Mouse (Mus musculus) C2C12 (cell line): ENCODE data around the gene Olfr904. TPM values are rescaled to one million over a fixed set of nuclear protein-coding genes. Genes with fewer than 3 reads are reported as not detected.
"Not testable (repeated sequence)": the region's sequence is repeated elsewhere in the genome, so short reads cannot be mapped to it uniquely, and the experiment has no call there.

Source experiments
- H3K27me3 ChIP-seq: one replicate; pipeline ENCODE4 v1.6.1; 2011; ENCODE audit not compliant: control insufficient read depth, insufficient read depth, insufficient read length
- H3K36me3 ChIP-seq: one replicate; pipeline ENCODE4 v1.6.1; 2011; ENCODE audit not compliant: control insufficient read depth, insufficient read depth
- H3K4me3 ChIP-seq: one replicate; pipeline ENCODE4 v1.5.1; 2011; ENCODE audit warnings: mild to moderate bottlenecking, control low read depth; ENCODE audit not compliant: poor library complexity, insufficient read depth, severe bottlenecking
- H3K79me2 ChIP-seq: one replicate; pipeline ENCODE4 v1.6.1; 2011; ENCODE audit not compliant: control insufficient read depth, insufficient read depth
- H3K79me3 ChIP-seq: one replicate; pipeline ENCODE4 v1.6.1; 2011; ENCODE audit warnings: low read depth, control low read depth
- H3ac ChIP-seq: one replicate; pipeline ENCODE3; 2011; ENCODE audit warnings: low read depth; ENCODE audit not compliant: control insufficient read depth, insufficient read length
- CEBPB ChIP-seq: IDR thresholded peaks from one replicate; pipeline ENCODE4 v1.6.1; 2011; ENCODE audit warnings: low read depth, mild to moderate bottlenecking, control low read depth, moderate library complexity
- CTCF ChIP-seq: IDR thresholded peaks from one replicate; pipeline ENCODE4 v1.5.1; 2011; ENCODE audit not compliant: control insufficient read depth, insufficient read depth, insufficient read length
- FOSL1 ChIP-seq: IDR thresholded peaks from one replicate; pipeline ENCODE4 v1.8.0; 2011; ENCODE audit warnings: mild to moderate bottlenecking, low read length; ENCODE audit not compliant: poor library complexity, insufficient read depth, severe bottlenecking
- MAX ChIP-seq: IDR thresholded peaks from one replicate; pipeline ENCODE4 v1.6.1; 2011; ENCODE audit warnings: mild to moderate bottlenecking, control low read depth
- MYOD1 ChIP-seq: IDR thresholded peaks from one replicate; pipeline ENCODE4 v1.6.1; 2011; ENCODE audit warnings: low read depth; ENCODE audit not compliant: control insufficient read depth, insufficient read length
- MYOG ChIP-seq: IDR thresholded peaks from one replicate; pipeline ENCODE4 v1.6.1; 2011; ENCODE audit not compliant: control insufficient read depth, insufficient read length; ENCODE audit errors: extremely low read depth
- USF1 ChIP-seq: IDR thresholded peaks from one replicate; pipeline ENCODE4 v1.6.1; 2011; ENCODE audit warnings: low read depth, mild to moderate bottlenecking, control low read depth, moderate library complexity
- long read RNA-seq, 2 experiments: library from polyadenylated mRNA; unstranded; transcript quantifications; one replicate each; pipeline ENCODE4 v2.0.0; 2019 to 2020
- polyA plus RNA-seq: library from polyadenylated mRNA; unstranded; fragments of >200 nt; fragmentation: generic; extraction: Trizol; gene quantifications from one replicate; pipeline ENCODE4 v1.2.1, GENCODE M21; 2012; ENCODE audit warnings: missing spikeins

Gene Olfr904
- not detected for polyA plus RNA-seq
- long read RNA-seq, experiment 1 = 0 reads
- long read RNA-seq, experiment 2 = 0 reads

- Histone ChIP-seq H3K36me3 (no peaks in the 10 kb centered on the region), H3K79me3 (no peaks in the 10 kb centered on the region), H3K27me3 (no peaks in the 10 kb centered on the region), H3ac (no peak within 1 kb of the TSS), H3K4me3 (no peak within 1 kb of the TSS), H3K79me2 (no peaks in the 10 kb centered on the region)
- TF ChIP-seq USF1 (no peak), MYOD1 (no peak), FOSL1 (no peak), MYOG (no peak), CEBPB (no peak), MAX (no peak), CTCF (no peak)
These were observed at the start of gene Olfr904 for GRCm38 (mm10) chr9:38462844-38463243. Gene Olfr904 (plus strand): TSS chr9:38463144.

DNA sequence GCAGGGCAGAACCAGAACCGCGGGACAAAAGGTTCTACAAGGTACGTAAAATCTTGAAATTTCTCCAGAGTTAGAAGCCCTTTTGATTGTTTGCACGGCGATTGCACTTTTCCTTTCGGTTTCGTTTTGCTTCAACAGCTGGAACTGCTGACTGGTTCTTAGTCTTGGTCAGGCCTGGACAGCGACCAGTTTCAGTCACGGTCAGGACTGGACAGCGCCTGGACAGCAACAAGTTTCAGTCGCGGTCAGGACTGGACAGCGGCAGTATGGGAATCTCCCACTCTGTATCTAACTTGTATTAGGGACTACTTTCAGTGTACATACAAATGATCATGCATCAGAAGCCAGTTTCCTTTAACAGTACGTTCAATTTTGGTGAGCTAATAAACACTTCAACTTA is 49.4 kb upstream of the Olfr904 start:
- not testable (repeated sequence) for H3K79me3 ChIP-seq, H3ac ChIP-seq, H3K27me3 ChIP-seq, H3K79me2 ChIP-seq, H3K36me3 ChIP-seq, H3K4me3 ChIP-seq

DNA sequence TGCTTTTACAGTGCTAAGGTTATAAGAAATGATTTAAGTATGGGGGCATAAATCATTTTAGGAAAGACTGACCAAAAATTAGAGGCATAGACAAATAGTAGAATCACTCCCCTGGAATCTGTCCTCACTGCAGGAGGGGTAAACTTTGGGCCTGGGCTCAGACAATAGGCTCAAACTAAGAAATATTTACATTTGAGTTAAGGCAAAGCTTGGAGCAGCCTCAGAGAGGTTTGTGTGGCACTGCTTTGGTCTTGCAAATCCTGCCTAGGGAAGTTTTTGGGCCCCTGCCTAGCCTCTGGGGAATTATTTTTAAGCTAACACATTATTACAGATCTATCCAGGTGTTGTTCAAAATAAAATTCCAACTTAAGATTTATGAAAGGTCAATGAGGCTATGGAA is 39.1 kb upstream of the Olfr904 start:
- H3K4me3 ChIP-seq = no peak overlapping the region
- no peaks in the 10 kb centered on the region for H3K27me3 ChIP-seq
- no peak overlapping the region for H3ac ChIP-seq
- TF ChIP-seq MYOG (no peak), CEBPB (no peak), FOSL1 (no peak), MAX (no peak), MYOD1 (no peak), USF1 (no peak), CTCF (no peak)
- H3K79me2 ChIP-seq = no peaks in the 10 kb centered on the region
- no peaks in the 10 kb centered on the region for H3K36me3 ChIP-seq
- no peaks in the 10 kb centered on the region for H3K79me3 ChIP-seq

- H3ac ChIP-seq = no peak overlapping the region
- H3K79me2 ChIP-seq = no peaks in the 10 kb centered on the region
- no peaks in the 10 kb centered on the region for H3K79me3 ChIP-seq
- H3K4me3 ChIP-seq = no peak overlapping the region
- no peaks in the 10 kb centered on the region for H3K27me3 ChIP-seq
- TF ChIP-seq MYOD1 (no peak), MAX (no peak), FOSL1 (no peak), CEBPB (no peak), CTCF (no peak), USF1 (no peak), MYOG (no peak)
- no peaks in the 10 kb centered on the region for H3K36me3 ChIP-seq
These were observed 35.9 kb upstream of the Olfr904 start for GRCm38 (mm10) chr9:38427026-38427425.

GRCm38 (mm10) chr9:38429155-38429554 is 33.8 kb upstream of the Olfr904 start, which contains the start of gene Olfr901:
Gene Olfr901 (plus strand): TSS chr9:38429455.
- H3ac ChIP-seq = no peak within 1 kb of the TSS
- H3K36me3 ChIP-seq = no peaks in the 10 kb centered on the region
- H3K4me3 ChIP-seq = no peak within 1 kb of the TSS
- no peaks in the 10 kb centered on the region for H3K79me2 ChIP-seq
- no peaks in the 10 kb centered on the region for H3K27me3 ChIP-seq
- TF ChIP-seq MAX = no peak
- no peak for TF ChIP-seq MYOG
- no peak for TF ChIP-seq CEBPB
- no peak for TF ChIP-seq USF1
- no peak for TF ChIP-seq MYOD1
- no peak for TF ChIP-seq FOSL1
- no peak for TF ChIP-seq CTCF
- H3K79me3 ChIP-seq = no peaks in the 10 kb centered on the region

- Histone ChIP-seq H3K4me3 (no peak within 1 kb of the TSS), H3ac (no peak within 1 kb of the TSS), H3K27me3 (no peaks in the 10 kb centered on the region), H3K79me2 (no peaks in the 10 kb centered on the region), H3K79me3 (no peaks in the 10 kb centered on the region), H3K36me3 (no peaks in the 10 kb centered on the region)
- TF ChIP-seq MYOG (no peak), CTCF (no peak), FOSL1 (no peak), MAX (no peak), USF1 (no peak), MYOD1 (no peak), CEBPB (no peak)
These were observed 15.6 kb upstream of the Olfr904 start, which contains the start of gene Olfr902 for GRCm38 (mm10) chr9:38447352-38447751. Gene Olfr902 (plus strand): TSS chr9:38447652.
